Mouse (Mus musculus): ENCODE data around the gene Lrrc8b.

GRCm38 (mm10) chr5:105498429-105499000 lies 82.9 kb downstream of the Lrrc8b start:
- TF ChIP-seq CTCF (IDR thresholded peaks at IDR 0.05; ENCODE audit: low read depth, low read length) (no peak), POLR2A (IDR thresholded peaks at IDR 0.05; ENCODE audit: insufficient read depth, low read length) (no peak)
